Mouse (Mus musculus) CH12.LX (cell line): ENCODE measurements around the gene Rpl37a.

Experiments used
- CHD2 ChIP-seq: IDR thresholded peaks from 2 replicates; pipeline ENCODE4 v1.6.1; 2011; ENCODE audit warnings: low read length, improper control_type of control experiment
- POLR2A ChIP-seq: IDR thresholded peaks from 2 replicates; pipeline ENCODE4 v1.6.1; 2011; ENCODE audit warnings: low read depth, mild to moderate bottlenecking, improper control_type of control experiment, low read length
- USF1 ChIP-seq: IDR thresholded peaks from 2 replicates; pipeline ENCODE4 v1.6.1; 2014; ENCODE audit warnings: low read depth, mild to moderate bottlenecking, inconsistent platforms, low read length, improper control_type of control experiment

- TF ChIP-seq USF1: no peak
- no peak for TF ChIP-seq POLR2A
- TF ChIP-seq CHD2: no peak
These were observed 28.6 kb downstream of the Rpl37a start for GRCm38 (mm10) chr1:72739681-72740063.
